Mouse (Mus musculus): ENCODE data around the gene Atp10a.

Atp10a gene

GRCm38 (mm10) chr7:58801791-58802190 is 145.8 kb downstream of the Atp10a start:
- no peak for DNase-seq

DNA sequence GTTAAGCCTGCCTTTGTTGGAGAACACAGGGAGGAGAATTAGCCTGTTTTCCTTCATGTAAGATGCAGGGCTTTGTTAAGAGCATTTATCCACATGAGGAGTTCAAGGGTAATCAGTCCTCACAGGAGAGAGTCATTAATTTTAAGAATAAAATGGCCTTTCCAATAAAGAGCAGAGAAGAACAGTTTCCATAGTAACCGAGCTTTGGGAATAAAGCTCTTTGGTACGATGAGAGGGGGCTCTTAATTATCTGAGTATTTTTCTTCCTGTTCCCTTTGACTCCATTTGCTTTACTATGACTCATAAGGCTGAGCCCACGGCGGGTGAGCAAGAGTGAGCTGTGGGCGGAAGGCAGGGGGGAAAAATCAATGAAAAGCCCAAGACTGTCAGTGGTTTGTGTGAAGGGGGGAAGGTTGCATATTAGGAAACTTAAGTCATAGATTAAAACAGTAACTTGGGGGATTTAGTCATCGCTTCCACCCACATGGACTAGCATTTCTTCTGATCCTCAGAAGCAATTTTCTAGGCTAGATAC is 166.2 kb downstream of the Atp10a start:
- DNase-seq, result no peak

DNA sequence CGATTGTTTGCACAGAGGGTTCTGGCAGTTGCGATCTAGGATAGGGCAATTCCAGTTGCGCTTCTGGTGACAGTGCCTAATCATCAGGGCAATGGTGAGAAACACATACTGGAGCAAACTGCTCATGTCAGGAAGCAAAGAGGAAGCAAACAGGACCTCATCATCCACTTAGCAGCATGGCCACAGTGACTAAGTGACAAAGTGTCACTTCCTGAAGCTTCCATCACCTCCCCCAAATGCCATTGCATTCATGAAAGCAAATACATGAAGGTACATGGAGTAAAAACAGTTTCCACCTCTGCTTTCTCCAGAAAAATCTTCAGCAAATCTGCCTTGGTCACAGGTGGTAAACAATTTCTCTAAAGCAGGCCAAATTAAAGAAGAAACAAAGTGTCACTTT is 168.7 kb downstream of the Atp10a start:
- DNase-seq, result no peak

DNA sequence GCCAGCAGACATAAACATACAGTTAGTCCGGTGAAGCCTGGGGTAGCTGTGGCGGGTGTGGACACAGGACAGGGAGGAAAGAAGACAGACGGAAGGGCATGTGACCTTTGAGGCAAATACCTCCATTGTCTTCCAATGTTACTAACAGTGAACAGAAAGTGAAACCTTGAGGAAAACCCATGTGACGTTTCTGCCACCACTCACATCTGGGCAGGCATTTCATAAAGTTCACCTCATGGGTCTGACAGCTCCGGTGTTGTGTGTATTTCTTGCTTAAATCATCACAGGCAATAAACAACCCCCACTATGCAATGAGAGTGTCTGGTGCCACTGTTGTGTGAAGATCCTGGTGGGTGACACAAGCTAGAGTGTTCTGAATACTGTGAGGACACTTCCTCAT is 173.1 kb downstream of the Atp10a start:
- no peak for DNase-seq

DNA sequence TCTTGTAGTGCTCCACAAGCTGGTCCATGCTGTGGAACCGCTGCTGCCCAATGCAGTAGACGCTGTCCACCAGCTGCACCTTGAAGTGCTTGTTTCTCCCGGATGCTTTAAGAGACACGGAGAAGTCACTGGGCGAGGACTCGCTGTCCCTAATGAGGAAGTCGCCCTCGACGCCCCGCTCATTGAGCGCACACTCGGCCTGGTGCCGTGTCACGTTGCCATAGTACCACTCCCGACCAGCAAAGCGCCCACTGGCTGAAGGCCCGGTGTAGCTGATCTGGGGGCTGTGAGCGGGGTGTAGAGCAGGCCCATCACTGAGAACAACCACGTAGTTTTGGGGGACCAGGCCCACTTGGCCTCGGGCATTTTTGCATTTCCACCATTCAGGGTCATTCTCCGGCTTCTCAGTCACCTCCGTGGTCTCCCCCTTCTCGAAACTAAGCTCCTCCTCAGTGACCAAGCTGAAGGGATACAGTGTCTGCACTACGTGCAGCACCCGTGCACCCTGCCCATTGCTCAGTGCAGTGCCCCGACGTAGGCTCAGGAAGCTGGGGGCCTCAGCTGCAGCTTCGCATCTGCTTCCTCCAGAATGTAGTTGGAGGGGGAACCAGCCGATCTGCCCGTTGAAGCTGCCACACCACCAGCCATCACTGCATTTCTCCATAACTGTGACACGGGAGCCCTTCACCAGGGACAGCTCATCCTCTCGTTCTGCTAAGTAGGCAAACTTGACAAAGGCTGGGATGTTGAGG is 181.1 kb downstream of the Atp10a start:
- DNase-seq, result peak; percentile 33

- DNase-seq, result no peak
These were observed 184.4 kb downstream of the Atp10a start for GRCm38 (mm10) chr7:58840367-58840766.

DNA sequence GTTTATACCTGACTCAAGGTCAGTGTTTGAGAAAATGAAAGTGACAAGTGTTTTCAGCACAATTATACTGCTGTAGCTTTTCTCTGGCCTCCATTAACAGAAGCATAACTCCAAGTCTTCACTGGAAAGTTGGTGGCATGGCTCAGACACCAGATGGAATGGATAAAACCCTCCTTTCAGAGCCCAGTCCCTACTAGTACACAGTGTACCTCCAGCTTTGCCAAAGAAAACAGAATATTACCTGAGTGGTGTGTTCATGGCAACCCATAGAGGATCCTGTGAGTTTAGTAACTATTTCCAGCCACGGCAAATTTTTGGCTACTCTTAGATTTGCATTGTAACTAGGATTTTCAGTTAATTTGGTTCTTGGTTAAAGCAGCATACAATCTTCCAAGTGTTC is 185.1 kb downstream of the Atp10a start:
- no peak for DNase-seq

DNA sequence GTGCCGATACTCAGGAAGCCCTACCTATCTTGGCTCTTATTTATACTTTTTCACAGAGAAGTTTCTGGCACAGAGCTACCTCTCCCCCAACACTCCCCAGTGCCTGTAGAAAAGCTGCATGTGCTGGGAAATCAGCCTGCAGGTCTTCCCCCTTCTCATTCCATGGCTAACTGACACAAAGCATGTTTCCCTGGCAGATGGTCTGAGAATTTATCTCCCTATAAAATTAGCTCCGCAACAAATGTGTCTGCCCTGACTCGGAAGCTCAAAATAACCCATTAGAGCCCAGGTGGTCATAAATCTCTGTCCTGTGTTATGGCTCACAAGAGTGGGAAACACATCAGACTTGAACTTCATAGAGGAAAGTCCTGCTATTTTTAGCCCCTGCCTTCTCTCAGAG is 186.9 kb downstream of the Atp10a start:
- no peak for DNase-seq

GRCm38 (mm10) chr7:58843767-58844445 is 187.9 kb downstream of the Atp10a start:
- DNase-seq, result peak; percentile 47

DNA sequence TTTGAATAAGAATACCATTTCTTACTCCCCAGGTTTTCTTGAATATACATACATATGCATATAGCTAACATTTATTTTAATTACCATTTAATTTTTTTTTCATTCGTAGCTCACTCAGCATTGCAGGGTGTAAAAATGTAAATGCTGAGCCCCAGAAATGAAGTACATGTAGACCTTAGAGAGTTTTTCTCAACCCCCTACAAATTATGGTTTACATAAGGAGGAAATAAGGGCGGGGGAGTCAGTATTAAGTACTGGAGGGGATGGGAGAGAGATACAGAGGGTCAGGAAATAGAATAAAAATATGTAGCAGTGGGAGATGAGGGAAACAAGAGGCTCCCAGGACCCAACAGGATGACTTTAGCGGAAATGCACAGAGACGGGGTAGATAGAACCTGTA is 188.5 kb downstream of the Atp10a start:
- no peak for DNase-seq

DNA sequence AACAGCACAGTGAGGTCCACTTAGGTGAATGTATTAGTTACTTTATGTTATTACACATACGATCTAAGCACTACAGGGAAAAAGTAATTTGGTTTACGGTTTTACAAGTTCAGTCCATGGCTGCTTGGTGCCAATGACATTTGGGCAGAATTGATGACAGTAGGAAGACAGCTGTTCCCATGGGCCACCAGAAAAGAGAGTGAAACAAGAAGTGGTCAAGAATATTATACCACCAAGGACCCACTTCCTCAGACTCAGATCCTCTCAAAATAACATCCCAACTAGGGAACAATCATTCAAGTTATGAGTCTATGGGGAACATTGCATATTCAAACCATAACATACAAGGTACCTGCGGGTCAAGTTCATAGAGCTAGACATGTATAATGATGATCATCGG is 203.0 kb downstream of the Atp10a start:
- DNase-seq, result no peak

- no peak for DNase-seq
These were observed 207.2 kb downstream of the Atp10a start for GRCm38 (mm10) chr7:58863174-58863573.

GRCm38 (mm10) chr7:58866865-58867614 is 211.1 kb downstream of the Atp10a start:
- DNase-seq, result no peak

DNA sequence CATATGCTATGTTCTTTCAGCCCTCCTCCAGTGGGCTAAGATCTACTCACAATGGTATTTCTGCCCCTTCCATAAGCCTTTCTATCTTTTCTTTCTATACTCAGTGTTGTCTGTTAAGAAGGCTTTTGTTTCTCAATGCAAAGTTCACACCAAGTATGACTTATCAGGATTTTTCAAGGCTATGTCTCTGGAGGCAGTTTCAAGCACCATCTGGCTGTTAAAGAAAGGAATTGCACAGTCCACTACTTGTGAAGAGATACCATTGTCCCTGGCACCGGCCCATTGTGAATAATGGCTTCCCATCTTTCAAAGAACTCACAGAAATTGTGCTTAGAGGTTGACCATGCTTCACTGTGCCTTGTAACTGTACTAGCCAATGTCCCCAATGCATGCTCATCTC is 214.7 kb downstream of the Atp10a start:
- no peak for DNase-seq

- DNase-seq, result no peak
These were observed 217.7 kb downstream of the Atp10a start for GRCm38 (mm10) chr7:58873676-58874075.
